Mouse (Mus musculus): ENCODE measurements around the gene Foxb2.
"Not testable (repeated sequence)": the region's sequence is repeated elsewhere in the genome, so short reads cannot be mapped to it uniquely, and the experiment has no call there.

Gene Foxb2

GRCm38 (mm10) chr19:16873221-16873861 lies at the start of gene Foxb2:
TSS of gene Foxb2 (minus strand) at chr19:16873805.
- no peak for DNase-seq

DNA sequence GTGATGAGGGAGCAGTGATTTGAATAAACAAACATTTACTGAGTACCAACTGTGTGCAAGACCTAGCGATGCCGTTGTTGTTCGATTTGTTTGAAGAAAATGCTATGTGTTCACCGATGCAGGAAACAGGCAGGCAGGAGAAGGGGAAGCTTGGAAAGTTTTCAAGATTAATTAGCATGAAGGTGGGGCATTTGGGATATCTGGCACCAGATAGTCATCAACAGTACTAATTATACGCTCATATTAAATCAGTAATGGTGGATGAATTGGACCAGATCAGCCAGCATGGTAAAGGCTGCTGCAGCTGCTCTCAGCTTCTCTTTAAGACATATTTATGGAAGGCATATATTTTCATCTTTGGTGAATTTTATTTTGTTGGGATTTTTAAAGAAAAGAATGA lies 37.9 kb upstream of the Foxb2 start:
- no peak for DNase-seq

- DNase-seq: peak; percentile 1 to 35
Measured at GRCm38 (mm10) chr19:16903106-16903505, 29.5 kb upstream of the Foxb2 start.

DNA sequence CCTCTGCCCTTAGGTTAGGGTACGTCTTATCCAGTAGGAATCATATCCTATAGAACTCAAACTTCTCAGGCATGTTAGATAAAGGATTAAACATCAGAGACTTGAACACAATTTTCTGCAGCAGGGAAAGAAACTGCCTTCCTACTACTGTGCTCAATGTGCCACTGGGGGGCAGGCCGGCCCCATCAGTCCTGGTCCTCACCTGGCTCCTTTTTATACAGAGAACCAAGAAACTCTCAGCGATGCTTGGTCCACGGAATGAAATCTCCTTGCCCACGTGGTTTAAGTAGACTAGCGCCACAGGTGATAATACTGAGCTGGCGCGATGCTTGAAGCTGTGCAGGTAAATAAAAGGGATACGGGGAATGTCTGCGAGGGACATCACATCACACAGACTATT lies 26.1 kb upstream of the Foxb2 start:
- no peak for DNase-seq

- DNase-seq: no peak
Measured at GRCm38 (mm10) chr19:16898576-16898975, 25.0 kb upstream of the Foxb2 start.

DNA sequence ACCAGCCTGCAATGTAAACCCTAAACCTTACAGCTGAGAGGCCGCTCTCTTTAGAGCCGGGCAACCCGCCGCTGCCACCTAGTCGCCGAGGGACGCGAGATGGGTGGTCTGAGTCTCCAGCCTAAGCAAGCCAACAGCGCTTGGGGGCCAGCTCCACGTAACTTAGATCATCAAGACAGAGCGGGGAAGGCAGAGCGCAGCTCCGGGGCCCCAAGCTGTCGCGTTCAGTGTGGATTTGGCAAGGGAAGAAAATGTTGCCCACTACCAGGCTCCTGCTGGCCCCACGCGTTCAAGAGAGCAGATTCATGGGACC lies 2.8 kb upstream of the Foxb2 start:
- DNase-seq: no peak

DNA sequence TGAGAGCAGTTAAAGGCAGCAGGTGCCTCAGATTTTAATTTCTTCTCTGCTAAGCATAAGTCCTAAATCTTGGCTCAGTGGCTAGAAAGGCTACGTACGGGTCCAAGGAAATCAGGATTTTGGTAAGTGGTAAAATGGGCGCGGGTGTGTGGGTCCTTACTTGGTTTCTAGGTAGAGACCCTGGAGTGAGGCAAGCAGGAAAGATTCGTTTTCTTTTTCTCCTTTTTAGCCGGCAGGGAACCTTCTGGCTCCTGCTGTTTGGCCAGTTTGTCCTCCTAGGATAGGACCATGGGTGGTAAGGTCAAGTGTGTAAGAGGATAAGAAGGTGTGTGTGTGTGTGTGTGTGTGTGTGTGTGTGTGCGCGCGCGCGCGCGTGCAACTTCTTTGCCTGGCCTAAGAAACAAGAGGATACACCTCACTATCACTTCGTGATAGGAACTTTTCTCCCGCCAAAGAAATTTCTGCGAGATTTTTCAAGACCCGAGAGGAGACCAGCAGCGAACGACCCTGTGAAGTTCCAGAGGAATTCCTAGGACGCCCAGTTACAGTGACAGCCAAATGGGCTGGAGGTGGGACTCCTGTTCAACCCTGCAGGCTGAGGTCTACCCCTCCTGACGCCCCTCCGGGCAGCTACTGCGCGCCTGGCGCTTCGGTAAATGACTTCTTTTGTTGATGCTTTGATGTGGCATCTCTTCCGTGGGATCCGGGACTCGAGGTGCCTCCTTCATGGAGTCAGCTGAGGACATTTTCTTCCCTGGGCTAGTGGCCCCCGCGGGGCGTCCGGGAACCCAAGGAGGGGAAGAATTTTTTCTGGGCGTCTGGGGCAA lies 2.2 kb upstream of the Foxb2 start:
- no peak for DNase-seq

DNA sequence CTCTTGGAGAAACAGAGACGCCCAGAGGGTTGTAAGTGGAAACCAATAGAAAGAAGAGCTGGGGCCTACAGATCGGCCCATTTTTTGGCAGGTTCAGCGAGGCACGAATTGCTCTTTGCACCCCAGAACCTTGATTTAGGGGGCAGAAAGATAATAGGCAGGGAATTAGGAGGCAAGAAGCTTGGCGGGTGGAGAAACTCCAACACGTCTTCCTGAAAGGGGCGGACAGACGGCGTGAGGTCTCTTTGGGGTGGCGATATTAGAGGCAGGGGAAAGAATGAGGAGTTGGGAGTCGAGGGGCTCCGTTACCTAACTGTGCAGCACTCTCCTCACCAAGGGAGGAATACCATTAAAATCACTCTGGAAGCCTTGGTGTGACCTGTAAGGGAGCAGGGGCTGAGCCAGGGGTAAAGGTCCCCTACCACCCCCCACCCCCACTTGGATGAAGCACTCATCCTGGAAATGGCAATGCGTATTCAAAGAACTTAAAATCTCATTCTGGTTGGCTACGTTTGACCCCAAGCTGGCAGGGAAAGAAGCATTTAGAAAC lies 1.5 kb upstream of the Foxb2 start:
- no peak for DNase-seq

DNA sequence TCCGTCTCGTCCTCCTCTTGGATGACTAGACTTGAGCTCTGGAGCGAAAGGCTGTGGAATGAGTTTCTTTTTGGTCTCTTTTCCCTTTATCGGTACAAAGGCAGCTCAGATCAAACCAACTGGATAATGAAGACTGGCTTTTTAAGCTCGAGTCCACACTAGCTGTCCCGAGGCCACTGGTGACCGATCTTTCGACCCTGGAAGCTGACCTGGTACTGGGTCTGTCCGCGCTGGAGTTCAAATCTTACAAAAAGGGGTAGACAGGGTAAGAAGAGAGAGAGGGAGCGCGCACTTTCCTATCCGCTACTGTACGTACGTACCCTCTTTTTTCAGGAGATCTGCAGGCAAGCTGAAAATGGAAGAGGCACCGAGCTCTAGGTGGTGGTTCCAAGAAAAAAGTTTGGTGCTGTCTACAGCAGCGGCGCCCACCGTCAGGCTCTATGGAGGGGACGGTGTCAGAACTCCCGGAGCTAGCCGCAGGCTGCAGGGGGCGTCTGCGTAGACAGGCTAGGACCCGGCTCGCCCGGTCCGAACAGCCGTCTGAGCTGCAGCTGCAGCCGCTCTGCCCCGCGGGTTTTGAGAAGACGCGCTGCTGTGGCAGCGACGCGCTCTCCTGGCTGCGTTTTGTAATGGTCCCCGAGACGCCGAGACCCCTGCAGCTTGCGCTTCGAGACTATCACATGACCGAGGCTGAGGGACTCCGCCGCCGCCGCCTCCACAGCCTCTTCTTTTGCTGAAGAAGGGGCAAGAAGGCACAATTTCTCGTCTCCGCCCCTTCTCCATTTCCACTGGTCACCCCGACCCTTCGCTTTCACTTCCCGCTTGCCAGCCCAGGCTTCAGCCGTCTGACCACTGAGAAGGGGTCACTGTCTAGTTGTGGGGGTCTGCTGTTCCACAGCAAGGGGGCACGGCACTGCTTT lies 597 bp upstream of the Foxb2 start:
- DNase-seq: no peak

DNA sequence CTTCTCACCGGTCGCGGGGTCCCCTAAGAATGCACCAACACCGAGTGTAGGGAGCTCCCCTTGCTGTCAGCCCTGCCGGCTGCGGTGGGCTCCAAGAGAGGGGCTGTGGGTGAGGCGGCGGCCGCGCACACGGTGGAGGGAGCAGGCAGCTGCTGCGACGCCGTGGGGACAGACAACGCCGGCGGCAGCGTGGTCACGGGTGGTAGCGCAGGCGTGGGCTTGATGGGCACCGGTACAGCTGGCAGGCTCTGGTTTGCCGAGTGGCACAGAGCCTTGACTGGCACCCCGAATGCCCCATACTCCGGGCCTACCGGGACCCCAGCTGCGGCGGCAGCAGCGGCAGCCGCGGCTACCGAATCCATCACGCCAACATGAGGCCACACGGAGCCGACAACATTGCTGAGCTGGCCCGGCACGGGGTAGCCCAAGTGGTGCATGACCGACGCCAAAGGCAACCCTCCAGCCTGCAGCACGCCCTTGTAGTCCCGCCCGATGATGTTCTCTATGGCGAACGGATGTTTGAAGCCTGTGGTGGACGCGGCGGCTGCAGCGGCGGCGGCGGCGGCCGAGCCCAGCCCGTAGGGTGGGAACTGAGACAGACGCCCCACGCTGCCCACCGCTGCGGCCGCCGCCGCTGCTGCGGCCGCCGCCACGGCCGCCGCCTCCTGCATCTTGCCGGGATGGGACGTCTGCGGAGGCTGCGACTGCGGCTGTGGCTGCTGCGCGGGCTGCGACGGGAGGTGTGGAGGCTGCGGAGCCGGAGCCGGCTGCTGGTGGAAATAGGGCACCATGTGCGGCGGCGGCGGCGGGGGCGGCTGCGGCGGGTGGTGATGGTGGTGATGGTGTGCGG lies 1.0 kb downstream of the Foxb2 start:
- DNase-seq: no peak

GRCm38 (mm10) chr19:16871192-16871760 lies 2.3 kb downstream of the Foxb2 start:
- no peak for DNase-seq

DNA sequence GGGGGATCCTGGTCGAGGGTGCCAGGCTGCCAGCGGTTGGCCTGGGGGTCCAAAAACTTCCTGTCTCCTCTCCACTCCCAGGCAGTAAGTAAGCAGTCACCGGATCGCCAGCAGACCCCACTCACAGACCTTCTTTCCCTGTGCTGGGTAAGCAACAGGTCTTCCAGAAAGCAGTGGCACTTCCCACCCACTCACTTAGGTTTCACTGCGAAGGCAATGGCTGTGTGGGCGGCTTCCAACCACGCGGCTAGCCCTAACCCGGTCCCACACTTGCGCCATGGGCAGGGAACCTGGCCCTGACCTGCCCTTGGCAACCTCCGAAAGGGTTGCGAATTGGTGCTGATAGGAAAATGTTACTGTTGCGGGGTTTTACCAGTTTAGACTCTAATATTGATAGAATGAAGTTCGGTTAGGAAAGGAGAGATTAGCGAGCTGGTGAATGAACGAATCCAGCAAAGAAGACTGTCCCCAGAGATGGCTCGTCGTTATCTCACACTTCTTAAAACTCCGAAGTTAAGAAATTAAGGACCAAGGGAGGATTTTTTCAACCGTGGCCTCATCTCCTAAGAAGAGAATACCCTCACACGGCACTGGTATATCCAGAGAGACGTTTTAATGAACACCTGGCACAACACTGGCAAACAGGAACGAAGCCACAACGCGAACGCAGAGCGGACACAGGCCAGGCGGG lies 3.0 kb downstream of the Foxb2 start:
- DNase-seq: no peak

DNA sequence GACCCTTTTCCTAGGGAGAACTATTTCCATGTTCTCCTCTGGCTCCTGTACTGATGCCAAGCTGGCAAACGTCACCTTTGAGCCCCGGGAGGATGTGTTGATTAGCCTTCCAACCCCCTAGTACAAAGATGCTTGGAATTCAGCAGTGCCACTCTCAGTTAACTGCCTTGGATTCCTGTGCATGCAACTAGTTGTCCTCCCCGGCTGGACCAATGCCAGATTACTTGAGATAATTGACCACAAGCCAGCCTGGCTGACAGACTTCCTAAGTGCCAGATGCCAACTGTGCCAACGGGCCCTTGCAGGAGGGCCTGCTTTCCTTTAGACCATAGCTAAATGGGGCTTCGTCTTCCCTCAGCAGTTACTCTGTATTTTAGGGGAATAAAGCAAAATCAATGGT lies 5.1 kb downstream of the Foxb2 start:
- DNase-seq: peak; percentile 54 to 57

GRCm38 (mm10) chr19:16858646-16859045 lies 15.0 kb downstream of the Foxb2 start:
- DNase-seq: no peak

DNA sequence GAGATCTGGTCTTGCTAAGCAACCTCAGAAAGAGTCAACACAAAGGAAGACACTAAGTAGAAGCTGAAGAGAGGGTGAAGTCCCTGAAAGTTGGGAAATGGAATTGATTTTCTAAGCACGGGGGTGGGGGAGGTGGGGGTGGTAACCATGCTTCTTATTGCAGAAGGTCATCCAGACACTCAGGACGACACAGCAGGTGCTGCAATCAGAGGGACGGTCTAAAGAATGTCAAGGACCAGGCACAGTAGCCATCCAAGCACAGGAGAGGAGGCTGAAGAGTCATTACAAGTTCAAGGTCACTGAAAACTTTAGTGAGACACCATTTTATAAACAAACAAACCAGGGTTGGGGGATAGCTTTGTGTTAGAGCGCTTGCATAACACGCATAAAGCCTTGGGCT lies 16.9 kb downstream of the Foxb2 start:
- DNase-seq: no peak

- not testable (repeated sequence) for DNase-seq
Measured at GRCm38 (mm10) chr19:16844091-16844490, 29.5 kb downstream of the Foxb2 start.

GRCm38 (mm10) chr19:16841516-16842249 lies 31.9 kb downstream of the Foxb2 start:
- DNase-seq: no peak

DNA sequence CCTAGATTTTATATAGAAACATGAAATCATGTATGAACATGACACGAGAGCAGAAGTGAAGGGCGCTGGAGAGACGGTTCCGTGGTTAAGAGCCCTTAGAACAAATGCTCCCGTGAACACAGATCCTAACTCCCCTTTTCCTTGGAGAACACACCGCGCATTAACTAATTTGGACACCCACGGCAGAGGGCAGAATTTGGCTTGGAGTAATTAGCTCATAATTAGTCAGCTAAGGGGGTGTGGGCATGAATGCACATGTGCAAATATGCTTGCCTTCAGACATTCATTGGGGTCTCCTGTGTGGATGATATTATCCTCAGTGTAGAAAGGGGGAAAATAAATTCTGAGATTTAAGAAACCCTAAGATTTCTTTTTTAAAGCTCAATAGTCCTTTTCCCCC lies 32.6 kb downstream of the Foxb2 start:
- DNase-seq: no peak

DNA sequence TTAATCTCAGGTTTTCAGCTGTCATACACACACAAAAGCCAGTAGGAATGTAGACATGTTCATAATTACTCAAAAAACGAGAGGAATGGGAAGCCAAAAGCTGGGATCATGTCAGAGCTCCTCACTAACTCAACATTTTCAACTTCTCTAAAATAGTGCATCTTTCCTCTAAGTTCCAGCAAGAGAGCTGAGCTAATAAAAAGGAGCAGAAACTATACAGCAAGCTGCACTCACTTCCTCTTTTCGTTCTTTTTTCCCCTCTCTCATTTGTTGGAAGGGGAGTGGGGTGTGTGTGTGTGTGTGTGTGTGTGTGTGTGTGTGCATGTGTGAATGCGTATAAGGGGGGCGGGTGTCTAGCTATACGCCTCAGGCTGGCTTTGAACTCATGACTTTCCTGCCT lies 45.9 kb downstream of the Foxb2 start:
- no peak for DNase-seq

DNA sequence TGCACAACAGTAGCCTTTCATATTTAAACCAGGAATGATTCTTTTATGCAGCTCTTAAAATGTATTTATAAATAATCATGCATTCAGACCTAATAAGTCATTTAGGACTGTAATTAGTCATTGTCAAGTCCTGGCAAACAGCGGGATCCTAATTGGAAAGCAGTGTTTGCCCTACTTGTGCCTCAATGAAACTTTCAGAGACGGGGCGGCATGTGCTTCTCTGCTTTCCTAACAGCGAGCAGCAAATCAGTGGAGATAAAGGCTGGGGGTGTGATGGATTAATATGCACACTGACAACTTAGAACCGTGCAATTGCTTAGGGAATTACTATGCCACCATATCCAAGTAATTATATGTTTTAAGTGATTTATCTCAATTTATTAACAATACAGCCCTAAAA lies 48.4 kb downstream of the Foxb2 start:
- no peak for DNase-seq

All from kidney, adult 8-10 months (tissue).